Mouse (Mus musculus): ENCODE measurements around the gene Ndufaf3.

DNA sequence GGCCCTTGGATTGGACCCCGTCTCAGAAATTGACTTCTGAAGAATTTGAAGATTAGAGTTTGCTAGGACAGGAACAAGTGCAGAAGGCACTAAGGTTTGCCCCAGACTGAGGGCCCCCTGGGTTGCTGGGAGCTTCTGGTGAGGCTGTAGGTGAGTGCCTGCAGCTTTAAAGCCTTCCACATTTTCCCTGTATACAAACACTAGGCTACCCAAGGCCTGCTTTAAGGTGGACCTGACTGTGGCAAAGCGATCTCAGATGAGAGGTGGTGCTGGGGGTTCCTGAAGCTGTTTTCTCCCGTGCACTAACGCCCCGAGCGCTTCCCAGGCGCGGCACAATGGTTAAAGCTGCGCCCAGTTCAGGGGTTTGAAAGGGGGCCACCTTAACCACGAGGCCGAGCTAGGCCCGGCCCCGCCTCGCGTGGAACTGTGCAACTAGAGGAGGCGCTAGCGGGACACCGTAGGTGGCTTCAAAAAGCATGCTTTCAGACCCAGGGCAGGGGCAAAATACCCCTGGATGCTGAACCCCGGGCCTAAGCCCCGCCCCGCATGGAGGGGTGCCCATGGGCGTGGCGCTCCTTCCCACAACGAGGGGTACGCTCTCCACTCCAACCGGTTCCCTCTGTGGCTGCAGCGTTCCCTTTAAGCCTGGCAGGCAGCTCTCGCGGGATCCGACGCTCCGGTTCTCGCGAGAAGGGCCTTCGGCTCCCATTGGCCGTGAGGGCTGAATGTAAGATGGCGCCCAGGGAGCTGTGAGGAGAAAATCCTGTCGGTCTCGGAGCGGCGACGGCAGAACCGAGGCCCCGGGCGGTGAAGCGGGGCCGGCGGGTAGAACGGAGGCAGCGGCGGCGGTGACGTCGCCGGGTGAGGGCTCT is 50.6 kb downstream of the Ndufaf3 start, which contains the start of gene Qrich1:
- TF ChIP-seq CTCF (IDR thresholded peaks at IDR 0.05; ENCODE audit: low read depth): peak; percentile 53
- TF ChIP-seq EP300 (optimal IDR thresholded peaks at IDR 0.05): peak; percentile 100

Data from stomach, postnatal 0 days (tissue).